ENCODE assay signal across 8 mouse cellular contexts in the genomic region with DNA sequence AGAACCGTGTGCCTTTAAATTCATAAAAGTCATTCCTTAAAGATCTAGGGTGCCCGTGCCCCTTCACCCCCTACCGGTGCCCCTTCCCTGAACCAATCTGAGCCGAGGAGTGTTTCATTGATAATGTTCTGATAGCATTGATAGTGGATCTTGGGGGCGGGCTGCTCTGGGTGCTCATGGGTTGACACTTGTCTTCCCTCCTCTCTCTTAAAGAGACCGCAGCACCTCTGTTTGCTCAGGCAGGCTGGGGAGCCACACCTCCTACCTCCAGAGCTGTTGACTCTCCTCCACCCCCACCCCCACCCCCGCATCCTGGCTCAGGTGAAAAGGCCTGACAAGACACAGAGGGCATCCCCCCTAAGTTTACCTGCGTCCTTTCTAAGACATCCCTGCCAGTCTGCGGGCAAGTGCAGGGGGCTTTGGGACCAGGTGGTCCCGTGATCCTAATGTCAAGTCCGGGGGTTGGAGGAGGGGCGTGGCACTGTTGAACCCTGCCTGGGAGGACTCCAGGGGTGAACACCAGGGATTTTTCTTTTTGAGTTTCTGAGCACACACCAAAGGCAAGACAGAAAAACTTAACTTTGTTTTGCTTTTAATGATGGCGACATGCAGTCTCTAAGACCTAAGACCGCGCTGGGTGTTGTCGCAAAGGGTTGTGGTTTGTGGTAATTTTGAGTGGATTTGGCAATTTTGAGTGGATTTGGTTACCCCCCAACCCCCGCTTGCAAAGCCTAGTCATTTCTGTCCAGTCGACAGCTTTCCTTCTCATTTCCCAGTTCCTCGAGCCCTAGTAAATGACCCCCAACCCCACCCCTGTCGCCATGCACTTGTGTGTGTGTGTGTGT. TPM values are rescaled to one million over a fixed set of nuclear protein-coding genes. Genes with fewer than 3 reads are reported as not detected.
A peak's percentile ranks its signal among the peaks of the same experiment; 100 is the strongest.
DNase-seq lines count a peak whose midpoint lies in the region; ATAC-seq and TF ChIP-seq lines count a peak whose summit lies in the region.

No protein-coding gene starts in this region.

- no peak for TF ChIP-seq EP300 in lung, postnatal 0 days (IDR thresholded peaks at IDR 0.05)

- H3K36me3 ChIP-seq in heart, embryonic 11.5 days (ENCODE audit: control insufficient read depth, insufficient read depth, low read length): peaks cover 26% of the 10 kb centered on the region
- peaks cover 63% of the 10 kb centered on the region for H3K36me3 ChIP-seq in G1E (replicated peaks)
- H3K36me3 ChIP-seq in hindbrain, embryonic 12.5 days: peaks cover 32% of the 10 kb centered on the region
- H3K36me3 ChIP-seq in lung, postnatal 0 days (ENCODE audit: insufficient read depth, low read length): peaks cover 8% of the 10 kb centered on the region; the same call in 1 of the 2 replicates

- peak overlapping the region; percentile 59 for H3K9ac ChIP-seq in heart, embryonic 11.5 days (ENCODE audit: low read depth, low read length)
- H3K9ac ChIP-seq in hindbrain, embryonic 12.5 days: peak overlapping the region; percentile 100
- no peak overlapping the region for H3K9ac ChIP-seq in lung, postnatal 0 days (replicated peaks; ENCODE audit: low read depth)

- no peak overlapping the region for H3K27ac ChIP-seq in heart, embryonic 11.5 days (ENCODE audit: low read depth, low read length)
- 0 out of 2 replicates have a peak overlapping the region, but pooled peaks have one; percentile 8 for H3K27ac ChIP-seq in hindbrain, embryonic 12.5 days
- no peak overlapping the region for H3K27ac ChIP-seq in lung, postnatal 0 days (ENCODE audit: low read length)

- no peaks in the 10 kb centered on the region for H3K27me3 ChIP-seq in heart, embryonic 11.5 days (ENCODE audit: control insufficient read depth, insufficient read depth, low read length)
- H3K27me3 ChIP-seq in G1E (ENCODE audit: insufficient read depth, low read length): no peaks in the 10 kb centered on the region
- H3K27me3 ChIP-seq in hindbrain, embryonic 12.5 days: no peaks in the 10 kb centered on the region
- H3K27me3 ChIP-seq in lung, postnatal 0 days (replicated peaks; ENCODE audit: insufficient read depth, low read length): no peaks in the 10 kb centered on the region

- no peaks in the 10 kb centered on the region for H3K9me3 ChIP-seq in heart, embryonic 11.5 days (replicated peaks; ENCODE audit: control insufficient read depth, low read length)
- H3K9me3 ChIP-seq in G1E (replicated peaks): no peaks in the 10 kb centered on the region
- H3K9me3 ChIP-seq in hindbrain, embryonic 12.5 days (replicated peaks): no peaks in the 10 kb centered on the region
- H3K9me3 ChIP-seq in lung, postnatal 0 days (ENCODE audit: low read length): no peaks in the 10 kb centered on the region

- intact Hi-C loops in heart, postnatal 10 days (cut with DNase I): no loop called here

- peak overlapping the region; percentile 100 for H3K4me2 ChIP-seq in heart, embryonic 11.5 days
- H3K4me2 ChIP-seq in hindbrain, embryonic 12.5 days (replicated peaks): peak overlapping the region; percentile 100
- peak overlapping the region; percentile 99 for H3K4me2 ChIP-seq in lung, postnatal 0 days (replicated peaks; ENCODE audit: low read depth, low read length)

- WGBS in heart, embryonic 11.5 days (ENCODE audit: insufficient replicate concordance): 42% methylated on average over 20 of the region's 20 CpGs
- WGBS in hindbrain, embryonic 12.5 days: 39% methylated on average over 20 of the region's 20 CpGs
- 26% methylated on average over 20 of the region's 20 CpGs for whole genome bisulfite sequencing in lung, postnatal 0 days

- no peak for DNase-seq in heart, postnatal 10 days
- DNase-seq in G1E (ENCODE audit: low spot score): no peak
- DNase-seq in lung, postnatal 0 days (ENCODE audit: low spot score): no peak
- DNase-seq in thymus, postnatal 4 days: peak; percentile 58
- no peak for DNase-seq in testis, postnatal 14 days (ENCODE audit: low spot score)

- no peak for ATAC-seq in heart, embryonic 11.5 days (replicated peaks; ENCODE audit: insufficient number of reproducible peaks, low FRiP score, low TSS enrichment)
- ATAC-seq in G1E (ENCODE audit: extremely low read depth, insufficient number of reproducible peaks, low FRiP score, poor library complexity, severe bottlenecking): no peak
- ATAC-seq in hindbrain, embryonic 12.5 days (ENCODE audit: low FRiP score): no peak
- ATAC-seq in lung, postnatal 0 days: no peak
- ATAC-seq in frontal cortex, adult (ENCODE audit: low TSS enrichment): no peak

- peaks cover 42% of the 10 kb centered on the region for H3K4me1 ChIP-seq in heart, embryonic 11.5 days (ENCODE audit: control insufficient read depth, insufficient read depth, low read length)
- H3K4me1 ChIP-seq in G1E (ENCODE audit: insufficient read depth, low read depth, low read length): peaks cover 68% of the 10 kb centered on the region
- peaks cover 56% of the 10 kb centered on the region for H3K4me1 ChIP-seq in hindbrain, embryonic 12.5 days
- H3K4me1 ChIP-seq in lung, postnatal 0 days (ENCODE audit: insufficient read depth, low read depth, low read length): peaks cover 8% of the 10 kb centered on the region

- peak overlapping the region; percentile 92 for H3K4me3 ChIP-seq in heart, embryonic 11.5 days (ENCODE audit: low read depth, low read length)
- H3K4me3 ChIP-seq in G1E (ENCODE audit: low read depth, low read length): peak overlapping the region; percentile 80
- peak overlapping the region; percentile 98 for H3K4me3 ChIP-seq in hindbrain, embryonic 12.5 days
- H3K4me3 ChIP-seq in lung, postnatal 0 days (ENCODE audit: low read depth, low read length): peak overlapping the region; percentile 91

- TF ChIP-seq CTCF in G1E (IDR thresholded peaks at IDR 0.05; ENCODE audit: low read depth, low read length): no peak
- TF ChIP-seq CTCF in lung, postnatal 0 days (IDR thresholded peaks at IDR 0.05): no peak

RNA-seq across cellular contexts. Expression of a gene that starts 3.0 kb away (rescaled TPM):
- polyA plus RNA-seq in heart, embryonic 11.5 days (2014; fragmentation: Nextera tagmentation; extraction: Ambion mirVana): 6.4 and 8.0 TPM in 2 replicates
- 10 to 100 TPM; 19.6 to 22.1 TPM for total RNA-seq in heart, postnatal 10 days (2021)
- total RNA-seq in G1E (2014; fragmentation: Nextera tagmentation) (76.5 and 76.7 TPM in 2 replicates), G1E (2017) (2.1 and 2.3 TPM in 2 replicates)
- 89.4 and 90.6 TPM in 2 replicates for polyA plus RNA-seq in G1E (2012)
- polyA plus RNA-seq in hindbrain, embryonic 12.5 days (2016; fragmentation: Nextera tagmentation; extraction: Ambion mirVana): 13.8 and 14.3 TPM in 2 replicates
- polyA plus RNA-seq in lung, postnatal 0 days (2015; fragmentation: Nextera tagmentation; extraction: Ambion mirVana): 6.2 and 7.2 TPM in 2 replicates

RNA-seq across cellular contexts. Expression of a gene that starts 12.5 kb away (rescaled TPM):
- polyA plus RNA-seq in heart, embryonic 11.5 days (2014; fragmentation: Nextera tagmentation; extraction: Ambion mirVana): 1.4 and 1.7 TPM in 2 replicates
- total RNA-seq in heart, postnatal 10 days (2021): under 1 TPM; 0.64 to 0.77 TPM
- not detected in 2 replicates for total RNA-seq in G1E (2014; fragmentation: Nextera tagmentation)
- 0.52 and 1.7 TPM in 2 replicates for total RNA-seq in G1E (2017)
- polyA plus RNA-seq in G1E (2012): 0.26 and 0.59 TPM in 2 replicates
- polyA plus RNA-seq in hindbrain, embryonic 12.5 days (2016; fragmentation: Nextera tagmentation; extraction: Ambion mirVana): 2.6 and 2.8 TPM in 2 replicates
- 12.4 and 16.8 TPM in 2 replicates for polyA plus RNA-seq in lung, postnatal 0 days (2015; fragmentation: Nextera tagmentation; extraction: Ambion mirVana)

RNA-seq across cellular contexts. Expression of a gene that starts 24.2 kb away (rescaled TPM):
- 59.5 and 66.7 TPM in 2 replicates for polyA plus RNA-seq in heart, embryonic 11.5 days (2014; fragmentation: Nextera tagmentation; extraction: Ambion mirVana)
- total RNA-seq in heart, postnatal 10 days (2021): 10 to 100 TPM; 20.5 to 24.6 TPM
- total RNA-seq in G1E (2014; fragmentation: Nextera tagmentation) (11.6 and 24.2 TPM in 2 replicates), G1E (2017) (22.8 and 25.4 TPM in 2 replicates)
- polyA plus RNA-seq in G1E (2012): 50.1 and 65.2 TPM in 2 replicates
- polyA plus RNA-seq in hindbrain, embryonic 12.5 days (2016; fragmentation: Nextera tagmentation; extraction: Ambion mirVana): 70.2 and 74.6 TPM in 2 replicates
- polyA plus RNA-seq in lung, postnatal 0 days (2015; fragmentation: Nextera tagmentation; extraction: Ambion mirVana): 61.3 and 62.0 TPM in 2 replicates

RNA-seq across cellular contexts. Expression of a gene that starts 37.6 kb away (rescaled TPM):
- not detected in 2 replicates for polyA plus RNA-seq in heart, embryonic 11.5 days (2014; fragmentation: Nextera tagmentation; extraction: Ambion mirVana)
- total RNA-seq in heart, postnatal 10 days (2021): not detected
- total RNA-seq in G1E (2014; fragmentation: Nextera tagmentation) (not detected in 2 replicates), G1E (2017) (not detected in 2 replicates)
- not detected in 2 replicates for polyA plus RNA-seq in G1E (2012)
- not detected in 2 replicates for polyA plus RNA-seq in hindbrain, embryonic 12.5 days (2016; fragmentation: Nextera tagmentation; extraction: Ambion mirVana)
- 0.19 TPM in 1 of 2 replicates, not detected in the other for polyA plus RNA-seq in lung, postnatal 0 days (2015; fragmentation: Nextera tagmentation; extraction: Ambion mirVana)
